Mouse (Mus musculus): ENCODE measurements at regions not wholly inside any gene's neighbourhood (a gene's known extent, or its start where the extent isn't known, plus 50 kb on each side); places are given as distances from the start of the nearest gene placed in this dataset.
A peak's percentile ranks its signal among the peaks of the same experiment; 100 is the strongest.

GRCm38 (mm10) chr19:48090393-48090792 lies 115.4 kb upstream of the Sorcs3 start:
- DNase-seq (ENCODE audit: low spot score), result peak; percentile 33
- H3K9ac ChIP-seq (ENCODE audit: low read length), result no peak overlapping the region
- no peak overlapping the region for H3K27ac ChIP-seq (replicated peaks)
- H3K4me1 ChIP-seq (replicated peaks; ENCODE audit: control insufficient read depth, insufficient read depth), result no peaks in the 10 kb centered on the region
- no peaks in the 10 kb centered on the region for H3K36me3 ChIP-seq (ENCODE audit: control insufficient read depth, insufficient read depth, low read length)
- peak; percentile 64 for TF ChIP-seq CTCF (IDR thresholded peaks at IDR 0.05; ENCODE audit: low read depth)
- TF ChIP-seq EP300 (optimal IDR thresholded peaks at IDR 0.05), result no peak
- no peaks in the 10 kb centered on the region for H3K27me3 ChIP-seq (ENCODE audit: control insufficient read depth, insufficient read depth, low read length)
- 14% methylated on average over 3 of the region's 3 CpGs for WGBS
- H3K4me2 ChIP-seq (replicated peaks; ENCODE audit: low read depth), result no peak overlapping the region
- no peak for ATAC-seq (ENCODE audit: low FRiP score, low TSS enrichment)
- H3K9me3 ChIP-seq (ENCODE audit: control insufficient read depth, low read length), result no peaks in the 10 kb centered on the region
- no peak overlapping the region for H3K4me3 ChIP-seq (ENCODE audit: low read depth, low read length)

GRCm38 (mm10) chr19:48097363-48097762 lies 108.5 kb upstream of the Sorcs3 start:
- no peak for ATAC-seq (ENCODE audit: low FRiP score, low TSS enrichment)
- Histone ChIP-seq H3K27me3 (ENCODE audit: control insufficient read depth, insufficient read depth, low read length) (no peaks in the 10 kb centered on the region), H3K4me1 (replicated peaks; ENCODE audit: control insufficient read depth, insufficient read depth) (no peaks in the 10 kb centered on the region), H3K9ac (ENCODE audit: low read length) (no peak overlapping the region), H3K36me3 (ENCODE audit: control insufficient read depth, insufficient read depth, low read length) (no peaks in the 10 kb centered on the region), H3K4me2 (replicated peaks; ENCODE audit: low read depth) (no peak overlapping the region), H3K4me3 (ENCODE audit: low read depth, low read length) (no peak overlapping the region), H3K27ac (replicated peaks) (no peak overlapping the region), H3K9me3 (ENCODE audit: control insufficient read depth, low read length) (no peaks in the 10 kb centered on the region)
- no peak for DNase-seq (ENCODE audit: low spot score)
- WGBS, result 77% methylated on average over 5 of the region's 5 CpGs
- TF ChIP-seq EP300 (optimal IDR thresholded peaks at IDR 0.05), result no peak
- TF ChIP-seq CTCF (IDR thresholded peaks at IDR 0.05; ENCODE audit: low read depth), result no peak

DNA sequence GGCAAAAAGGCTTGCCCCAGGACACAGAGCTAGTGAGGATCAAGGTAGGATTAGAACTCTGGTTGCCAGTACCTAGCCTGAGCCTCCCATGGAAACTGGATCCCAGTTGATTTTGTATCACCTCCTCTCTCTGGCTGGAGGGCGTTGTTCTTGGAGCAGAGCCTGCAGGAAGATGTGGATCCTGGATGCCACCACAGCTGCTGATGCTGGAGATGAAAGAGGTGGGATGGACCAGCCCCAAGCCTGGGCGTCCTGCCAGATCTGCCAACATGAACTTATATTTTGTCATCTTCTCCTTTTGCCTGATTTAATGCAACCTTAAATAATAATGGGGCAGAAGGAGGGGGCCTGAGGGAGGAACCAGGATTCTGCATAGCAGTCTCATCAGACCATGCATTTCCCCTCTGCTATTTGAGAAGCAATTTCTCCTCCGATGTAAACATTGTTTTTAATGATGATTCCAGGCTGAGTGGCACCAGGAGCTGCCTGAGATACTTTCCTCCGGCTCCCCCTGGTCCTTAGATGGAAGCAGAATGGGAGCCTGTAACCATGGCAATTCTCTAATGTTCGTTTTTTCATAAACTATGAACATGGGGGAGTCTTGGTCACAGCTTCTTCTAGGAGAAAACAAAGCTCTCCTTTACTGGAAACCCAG lies 107.8 kb upstream of the Sorcs3 start:
- ATAC-seq (ENCODE audit: low FRiP score, low TSS enrichment) (no peak), DNase-seq (ENCODE audit: low spot score) (no peak)

GRCm38 (mm10) chr19:48100991-48101390 lies 104.8 kb upstream of the Sorcs3 start:
- H3K4me1 ChIP-seq (replicated peaks; ENCODE audit: control insufficient read depth, insufficient read depth), result no peaks in the 10 kb centered on the region
- H3K9ac ChIP-seq (ENCODE audit: low read length), result no peak overlapping the region
- no peak for TF ChIP-seq CTCF (IDR thresholded peaks at IDR 0.05; ENCODE audit: low read depth)
- TF ChIP-seq EP300 (optimal IDR thresholded peaks at IDR 0.05), result no peak
- H3K36me3 ChIP-seq (ENCODE audit: control insufficient read depth, insufficient read depth, low read length), result no peaks in the 10 kb centered on the region
- no peak overlapping the region for H3K4me3 ChIP-seq (ENCODE audit: low read depth, low read length)
- H3K27me3 ChIP-seq (ENCODE audit: control insufficient read depth, insufficient read depth, low read length), result no peaks in the 10 kb centered on the region
- ATAC-seq (ENCODE audit: low FRiP score, low TSS enrichment) (no peak), DNase-seq (ENCODE audit: low spot score) (no peak)
- 82% methylated on average over 6 of the region's 6 CpGs for WGBS
- no peaks in the 10 kb centered on the region for H3K9me3 ChIP-seq (ENCODE audit: control insufficient read depth, low read length)
- H3K27ac ChIP-seq (replicated peaks), result no peak overlapping the region
- H3K4me2 ChIP-seq (replicated peaks; ENCODE audit: low read depth), result no peak overlapping the region

More for the DNA sequence above, 107.8 kb upstream of the Sorcs3 start:
- no peaks in the 10 kb centered on the region for H3K9me3 ChIP-seq (ENCODE audit: control insufficient read depth, low read length)
- H3K36me3 ChIP-seq (ENCODE audit: control insufficient read depth, insufficient read depth, low read length), result no peaks in the 10 kb centered on the region
- H3K27me3 ChIP-seq (ENCODE audit: control insufficient read depth, insufficient read depth, low read length), result no peaks in the 10 kb centered on the region
- no peak overlapping the region for H3K4me3 ChIP-seq (ENCODE audit: low read depth, low read length)
- WGBS, result 54% methylated on average over 5 of the region's 5 CpGs
- no peak overlapping the region for H3K9ac ChIP-seq (ENCODE audit: low read length)
- TF ChIP-seq EP300 (optimal IDR thresholded peaks at IDR 0.05), result no peak
- H3K27ac ChIP-seq (replicated peaks), result no peak overlapping the region
- H3K4me2 ChIP-seq (replicated peaks; ENCODE audit: low read depth), result no peak overlapping the region
- H3K4me1 ChIP-seq (replicated peaks; ENCODE audit: control insufficient read depth, insufficient read depth), result no peaks in the 10 kb centered on the region

DNA sequence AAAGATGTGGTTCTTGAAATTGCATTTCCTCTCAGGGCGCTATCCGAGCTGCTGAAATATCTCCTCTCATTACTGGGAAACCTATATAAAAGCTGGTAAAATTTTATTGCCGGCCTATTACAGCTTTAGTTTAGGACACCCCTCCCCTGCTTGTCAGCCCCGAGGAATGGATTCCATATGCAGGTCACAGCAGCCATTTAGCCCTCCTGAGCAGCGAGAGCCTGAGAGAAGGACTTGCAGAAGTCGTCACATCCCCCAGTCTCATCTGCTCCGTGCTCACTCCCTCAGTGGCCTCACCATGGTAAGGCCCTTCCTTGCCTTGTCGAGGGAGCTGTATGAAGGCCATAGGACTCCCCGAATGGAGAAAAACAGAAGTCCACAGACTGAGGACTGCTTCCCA lies 90.7 kb upstream of the Sorcs3 start:
- WGBS, result 57% methylated on average over 9 of the region's 9 CpGs
- Histone ChIP-seq H3K9ac (ENCODE audit: low read length) (no peak overlapping the region), H3K4me1 (replicated peaks; ENCODE audit: control insufficient read depth, insufficient read depth) (no peaks in the 10 kb centered on the region), H3K27ac (replicated peaks) (no peak overlapping the region), H3K9me3 (ENCODE audit: control insufficient read depth, low read length) (no peaks in the 10 kb centered on the region), H3K4me3 (ENCODE audit: low read depth, low read length) (no peak overlapping the region), H3K36me3 (ENCODE audit: control insufficient read depth, insufficient read depth, low read length) (no peaks in the 10 kb centered on the region), H3K27me3 (ENCODE audit: control insufficient read depth, insufficient read depth, low read length) (no peaks in the 10 kb centered on the region), H3K4me2 (replicated peaks; ENCODE audit: low read depth) (no peak overlapping the region)
- TF ChIP-seq EP300 (optimal IDR thresholded peaks at IDR 0.05) (no peak), CTCF (IDR thresholded peaks at IDR 0.05; ENCODE audit: low read depth) (no peak)
- DNase-seq (ENCODE audit: low spot score), result no peak
- no peak for ATAC-seq (ENCODE audit: low FRiP score, low TSS enrichment)

DNA sequence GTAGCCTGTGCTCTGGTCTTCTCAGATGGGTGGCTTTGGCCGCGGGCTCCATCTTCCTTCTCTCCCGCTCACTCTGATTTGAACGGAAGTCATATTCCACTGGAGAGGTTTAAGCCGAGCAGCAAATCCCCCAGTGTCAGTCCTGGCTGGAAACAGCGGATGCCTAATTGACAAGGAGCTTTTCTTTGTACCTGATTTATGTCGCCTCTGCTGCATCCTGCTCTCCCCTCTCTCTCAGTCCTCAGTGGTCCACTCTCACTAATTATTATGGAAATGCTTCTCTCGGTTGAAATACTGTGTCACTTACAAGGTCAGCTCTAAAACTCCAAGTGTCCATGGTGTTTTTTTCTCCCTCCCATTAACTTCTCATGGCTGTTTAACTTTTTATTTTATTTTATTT lies 90.1 kb upstream of the Sorcs3 start:
- Histone ChIP-seq H3K4me1 (replicated peaks; ENCODE audit: control insufficient read depth, insufficient read depth) (no peaks in the 10 kb centered on the region), H3K4me2 (replicated peaks; ENCODE audit: low read depth) (no peak overlapping the region), H3K36me3 (ENCODE audit: control insufficient read depth, insufficient read depth, low read length) (no peaks in the 10 kb centered on the region), H3K4me3 (ENCODE audit: low read depth, low read length) (no peak overlapping the region), H3K27me3 (ENCODE audit: control insufficient read depth, insufficient read depth, low read length) (no peaks in the 10 kb centered on the region), H3K9ac (ENCODE audit: low read length) (no peak overlapping the region), H3K27ac (replicated peaks) (no peak overlapping the region), H3K9me3 (ENCODE audit: control insufficient read depth, low read length) (no peaks in the 10 kb centered on the region)
- ATAC-seq (ENCODE audit: low FRiP score, low TSS enrichment) (no peak), DNase-seq (ENCODE audit: low spot score) (no peak)
- 56% methylated on average over 8 of the region's 8 CpGs for WGBS
- no peak for TF ChIP-seq CTCF (IDR thresholded peaks at IDR 0.05; ENCODE audit: low read depth)
- no peak for TF ChIP-seq EP300 (optimal IDR thresholded peaks at IDR 0.05)
